Mouse (Mus musculus) gastrocnemius, adult 18-20 months (tissue): ENCODE data around the gene Pax5. TPM values are rescaled to one million over a fixed set of nuclear protein-coding genes. Genes with fewer than 3 reads are reported as not detected.

ENCODE experiments used
- DNase-seq: peaks from one replicate; pipeline ENCODE4 v3.0.0; 2021; ENCODE audit warnings: low spot score
- total RNA-seq, 2 experiments: library from RNA; stranded (reverse); gene quantifications; 2 replicates each; pipeline ENCODE4 v1.2.3; 2021

Pax5 gene
- total RNA-seq, 2 experiments from 2014 or later: 0.02 TPM; not detected in 1

- DNase-seq: no peak
Observed at GRCm38 (mm10) chr4:44705967-44706366, 4.3 kb downstream of the Pax5 start.

DNA sequence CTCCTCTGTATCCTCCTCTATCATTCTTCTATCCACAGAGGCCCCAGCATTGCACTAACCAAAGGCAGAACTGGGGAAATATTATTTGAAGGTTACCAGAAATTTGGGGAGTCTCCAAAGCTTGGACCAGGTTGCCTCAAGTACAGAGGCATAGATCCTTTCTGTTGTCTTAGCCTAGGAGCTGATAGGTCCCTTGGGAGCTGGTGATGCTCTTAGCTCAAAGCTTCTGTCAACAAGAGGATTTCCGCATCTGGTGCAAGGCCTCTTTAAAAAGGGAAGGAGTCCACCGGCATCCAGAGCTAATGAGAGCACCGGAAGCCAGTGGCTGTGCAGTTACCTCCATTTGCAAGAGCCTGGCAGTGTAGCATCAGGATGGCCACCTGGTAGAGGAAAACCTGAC is 5.1 kb downstream of the Pax5 start:
- DNase-seq: no peak

DNA sequence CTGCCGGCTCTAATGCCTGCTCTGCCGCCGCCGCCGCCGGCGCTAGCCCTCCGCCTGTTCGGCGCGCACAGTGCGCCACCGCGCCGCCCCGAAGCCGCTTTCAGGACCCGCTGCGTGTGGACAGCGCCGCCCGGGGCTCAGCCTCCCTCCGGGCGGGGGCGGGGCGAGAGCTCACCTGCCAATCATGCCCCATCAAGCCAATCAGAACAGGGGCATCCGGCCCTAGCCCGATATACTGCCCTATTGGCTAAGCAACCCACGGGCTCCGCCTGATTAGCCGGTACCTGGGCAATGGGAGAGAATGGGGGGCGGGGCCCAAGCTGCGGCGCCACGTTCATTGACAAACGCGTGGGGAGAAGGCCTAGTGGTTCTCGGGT is 5.9 kb downstream of the Pax5 start:
- DNase-seq: peak; percentile 66

DNA sequence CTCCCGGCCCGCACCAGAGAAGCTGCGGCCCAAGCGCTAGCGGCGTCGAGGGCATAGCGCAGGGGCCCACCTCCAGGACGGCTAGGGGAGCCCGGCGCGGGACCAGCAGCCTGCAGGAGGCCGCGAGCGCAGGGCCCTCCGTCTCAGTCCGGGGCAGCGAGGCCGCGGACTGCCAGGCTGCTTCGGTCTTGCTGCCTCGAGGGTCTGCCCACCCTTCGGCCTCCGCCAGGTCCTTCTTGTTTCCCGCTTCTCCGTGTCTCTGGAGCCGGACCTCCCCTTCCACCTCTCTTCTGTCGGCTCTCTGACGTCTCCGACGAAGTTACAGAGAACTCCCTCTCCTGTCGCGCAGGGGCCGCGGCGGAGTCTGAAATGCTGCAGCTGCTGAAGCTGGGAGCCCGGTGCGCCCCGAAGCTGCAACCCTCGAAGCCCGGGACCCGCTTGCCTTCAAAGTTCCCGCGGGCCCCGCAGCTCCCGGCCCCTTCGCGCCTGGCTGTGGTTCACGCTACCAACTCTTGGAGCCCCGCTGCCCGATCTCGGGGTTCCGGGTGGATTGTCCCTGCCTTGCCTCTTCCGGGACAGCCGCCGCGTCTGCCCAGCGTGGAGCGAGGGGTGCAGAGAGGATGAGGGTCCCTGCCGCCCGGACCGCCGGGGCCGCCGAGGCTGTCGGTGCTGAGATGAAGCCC is 6.5 kb downstream of the Pax5 start:
- no peak for DNase-seq

DNA sequence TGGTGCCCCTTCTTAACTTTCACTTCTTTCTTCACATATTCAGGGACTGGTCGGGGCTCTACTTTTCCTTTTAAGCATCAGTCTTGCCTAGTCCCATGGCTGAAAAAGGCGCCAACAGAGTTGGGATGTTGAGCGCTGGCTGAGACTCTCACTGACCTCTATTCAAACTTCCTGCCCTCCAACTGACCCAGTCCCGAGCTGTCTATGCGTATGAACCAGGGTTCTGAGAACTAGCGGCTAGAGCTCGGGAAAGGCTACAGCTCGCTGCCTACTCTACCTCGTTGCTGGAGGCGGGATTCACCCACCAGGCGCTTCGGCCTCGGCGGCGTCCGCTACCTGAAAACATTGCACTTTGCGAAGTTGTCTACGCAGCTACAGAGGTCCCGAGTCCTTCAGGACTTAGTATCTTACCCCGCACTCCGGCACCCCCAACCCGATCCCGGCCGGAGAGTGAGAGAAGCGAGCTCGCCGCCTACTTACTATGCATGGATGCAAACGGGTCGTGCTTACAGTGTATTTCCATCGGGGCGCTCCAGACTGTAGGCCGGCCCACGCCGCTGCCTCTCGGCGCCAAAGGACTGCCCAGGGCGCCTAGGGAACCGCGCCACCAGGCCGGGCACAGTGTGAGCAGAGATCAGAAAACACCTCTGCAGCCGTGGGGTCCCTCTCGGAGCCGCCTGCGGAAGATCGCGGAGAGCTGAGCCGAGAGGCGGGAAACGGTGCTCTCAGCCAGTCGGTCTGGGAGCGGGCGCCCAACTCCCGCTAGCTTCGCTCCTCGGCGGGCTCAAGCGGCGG is 7.2 kb downstream of the Pax5 start:
- no peak for DNase-seq

- DNase-seq: no peak
Observed at GRCm38 (mm10) chr4:44702011-44702527, 8.2 kb downstream of the Pax5 start.

- no peak for DNase-seq
Observed at GRCm38 (mm10) chr4:44701513-44701912, 8.8 kb downstream of the Pax5 start.

GRCm38 (mm10) chr4:44696676-44697075 is 13.6 kb downstream of the Pax5 start:
- DNase-seq: no peak

DNA sequence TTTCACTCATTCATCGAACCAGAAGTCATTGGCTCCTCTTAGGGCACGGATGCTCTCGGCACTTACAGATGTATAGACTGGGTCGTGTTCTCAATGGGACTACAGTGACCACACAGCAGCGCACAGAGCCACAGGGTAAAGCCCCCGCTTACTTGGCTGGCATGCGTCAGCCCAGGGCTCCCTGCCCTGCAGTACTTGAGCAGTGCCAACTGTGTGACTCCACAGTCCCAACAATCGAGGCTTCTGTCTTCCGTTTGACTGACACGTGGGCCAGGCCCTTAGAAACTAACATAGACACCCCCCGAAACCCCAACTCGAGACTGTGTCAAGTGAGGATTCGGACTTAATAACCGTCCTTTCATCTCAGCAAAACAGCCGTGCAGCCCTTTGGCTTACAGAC is 15.9 kb downstream of the Pax5 start:
- DNase-seq: no peak

DNA sequence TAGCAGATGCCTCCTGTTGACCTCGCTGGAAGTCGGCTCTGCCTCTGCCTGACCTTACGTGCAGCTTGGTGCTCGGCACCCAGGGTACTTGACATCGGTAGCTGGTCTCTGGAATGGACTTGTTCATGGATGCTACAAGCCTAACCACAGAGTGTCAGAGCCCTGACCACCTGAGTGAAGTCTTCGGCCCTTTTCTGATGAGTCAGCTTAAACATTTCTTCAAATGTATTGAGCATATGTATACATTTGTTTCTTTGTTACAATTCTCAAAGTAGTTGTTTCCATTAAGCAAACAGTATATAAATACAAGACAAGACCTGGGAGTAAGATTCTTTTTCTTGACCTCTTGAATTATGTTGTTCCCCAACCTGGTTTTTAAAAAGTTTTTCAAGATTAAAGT is 24.7 kb downstream of the Pax5 start:
- DNase-seq: no peak

DNA sequence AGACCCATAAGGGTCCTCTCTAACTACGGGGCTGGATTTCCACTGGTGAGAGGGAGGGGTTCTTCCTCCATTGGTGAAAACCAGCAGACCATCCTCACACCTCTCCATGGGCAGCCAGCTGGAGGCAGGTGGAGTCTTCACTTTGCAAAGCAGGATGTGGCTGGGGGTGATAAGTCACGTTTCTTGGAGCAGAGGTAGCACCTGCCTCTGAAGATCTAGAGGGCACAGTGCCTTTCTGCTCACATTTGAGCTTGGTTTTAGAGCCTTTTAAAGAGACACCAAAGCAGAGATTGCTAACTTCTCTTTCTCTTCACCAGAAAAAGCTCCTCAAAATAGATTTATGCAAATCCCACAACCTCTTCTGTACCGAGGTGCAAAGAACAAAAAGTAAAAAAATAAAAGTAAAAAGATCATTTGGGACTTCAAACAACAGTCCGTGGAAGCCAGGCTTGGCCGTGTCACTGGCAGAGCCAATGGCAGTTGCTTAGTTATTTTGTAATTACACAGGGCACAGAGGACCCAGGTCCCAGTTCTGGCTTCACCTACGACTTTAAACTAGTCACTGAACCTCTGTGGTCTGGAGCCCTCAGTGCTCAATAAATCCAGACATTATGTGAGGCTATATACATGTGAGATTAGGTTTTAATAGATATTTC is 29.9 kb downstream of the Pax5 start:
- DNase-seq: no peak

GRCm38 (mm10) chr4:44678641-44679040 is 31.6 kb downstream of the Pax5 start:
- DNase-seq: no peak

DNA sequence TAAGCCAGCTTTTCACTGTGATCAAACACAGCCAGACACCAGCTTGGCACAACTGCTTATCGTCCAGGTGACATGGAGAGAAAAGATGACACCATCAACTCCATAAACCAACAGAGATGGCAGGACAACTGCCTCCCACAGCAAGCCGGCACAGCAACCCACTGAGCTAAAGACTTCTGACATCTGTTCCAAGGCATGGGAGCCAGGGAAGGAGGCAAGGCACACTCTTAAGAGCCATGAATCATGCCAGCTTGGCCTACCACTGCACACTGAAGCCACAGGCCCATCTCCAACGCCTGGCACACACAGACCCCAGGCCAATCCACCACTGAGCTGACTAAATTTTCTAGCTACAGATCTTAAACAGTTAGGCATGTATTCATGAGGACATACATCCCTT is 32.3 kb downstream of the Pax5 start:
- no peak for DNase-seq

- DNase-seq: no peak
Observed at GRCm38 (mm10) chr4:44674973-44675372, 35.3 kb downstream of the Pax5 start.

DNA sequence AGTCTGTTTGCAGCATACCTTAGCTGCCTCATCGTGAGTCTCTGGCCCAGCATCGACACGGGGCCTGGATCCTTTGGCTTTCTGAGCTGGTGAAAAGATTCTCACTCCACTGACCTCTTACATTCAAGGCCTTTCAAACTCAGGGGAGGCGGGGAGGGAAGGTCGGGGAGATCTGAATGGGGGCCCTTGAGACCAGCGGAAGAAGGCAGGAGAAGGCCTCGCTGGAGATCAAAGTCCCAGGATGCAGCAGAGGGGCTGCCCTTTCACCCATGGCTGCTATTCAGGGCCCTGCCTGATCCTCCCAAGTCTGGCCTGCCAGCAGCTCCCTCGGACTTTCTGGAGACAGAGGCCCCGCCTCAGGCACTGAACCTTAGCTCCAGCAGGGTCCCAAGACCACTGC is 36.6 kb downstream of the Pax5 start:
- no peak for DNase-seq

DNA sequence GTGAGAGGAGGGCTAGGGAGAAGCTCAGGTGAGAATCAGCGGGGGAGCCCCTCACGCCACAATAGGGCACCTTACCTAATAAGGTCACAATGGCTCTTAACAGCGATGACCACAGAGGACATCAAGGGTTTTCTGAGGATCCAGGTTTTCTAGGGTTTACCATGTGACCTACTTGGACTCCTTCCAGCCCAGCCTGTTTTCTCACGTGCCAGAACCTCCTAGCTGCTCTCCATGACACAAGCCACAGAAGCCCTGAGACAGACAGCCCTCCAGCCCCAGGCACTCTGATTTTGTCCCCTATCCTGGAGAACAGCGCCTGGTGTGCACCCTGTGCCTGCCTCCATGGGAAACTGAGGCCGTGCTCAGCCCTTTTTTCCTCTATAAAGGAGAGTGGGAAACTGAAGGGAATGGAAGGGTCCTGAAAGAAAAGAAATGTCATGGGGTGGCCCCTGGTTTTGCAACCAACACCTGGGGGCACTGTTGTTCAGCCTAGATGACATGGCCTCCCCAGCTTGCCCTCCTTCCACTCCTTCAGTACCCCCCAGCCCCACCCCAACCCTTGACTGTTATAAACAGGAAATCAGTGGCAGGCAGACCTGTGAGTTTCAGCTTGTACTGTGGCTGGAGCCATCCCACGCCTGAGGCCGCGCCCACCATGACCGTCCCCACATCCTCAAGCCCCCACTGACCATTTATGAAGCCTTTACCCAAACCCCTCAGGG is 37.9 kb downstream of the Pax5 start:
- no peak for DNase-seq

- DNase-seq: no peak
Observed at GRCm38 (mm10) chr4:44671486-44671885, 38.8 kb downstream of the Pax5 start.

- no peak for DNase-seq
Observed at GRCm38 (mm10) chr4:44671035-44671434, 39.3 kb downstream of the Pax5 start.

DNA sequence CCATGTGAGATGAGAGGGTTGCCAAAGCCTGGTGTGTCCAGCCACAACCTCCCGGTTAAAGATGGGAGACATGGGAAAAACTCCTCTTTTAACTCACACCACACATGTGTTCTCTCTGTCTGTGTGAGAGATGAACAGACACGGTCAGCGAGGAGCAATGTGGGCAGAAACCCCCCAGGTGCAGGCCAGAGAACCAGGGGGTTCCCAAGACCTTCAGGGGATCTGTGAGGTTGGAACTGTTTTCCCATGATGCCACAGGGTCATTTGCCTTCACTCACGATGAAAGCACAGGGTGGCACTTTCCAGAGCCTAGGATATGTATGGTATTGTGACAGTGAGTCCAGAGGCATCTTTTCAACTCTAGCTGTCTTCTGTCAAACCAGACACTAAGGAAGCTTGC is 39.9 kb downstream of the Pax5 start:
- DNase-seq: no peak

DNA sequence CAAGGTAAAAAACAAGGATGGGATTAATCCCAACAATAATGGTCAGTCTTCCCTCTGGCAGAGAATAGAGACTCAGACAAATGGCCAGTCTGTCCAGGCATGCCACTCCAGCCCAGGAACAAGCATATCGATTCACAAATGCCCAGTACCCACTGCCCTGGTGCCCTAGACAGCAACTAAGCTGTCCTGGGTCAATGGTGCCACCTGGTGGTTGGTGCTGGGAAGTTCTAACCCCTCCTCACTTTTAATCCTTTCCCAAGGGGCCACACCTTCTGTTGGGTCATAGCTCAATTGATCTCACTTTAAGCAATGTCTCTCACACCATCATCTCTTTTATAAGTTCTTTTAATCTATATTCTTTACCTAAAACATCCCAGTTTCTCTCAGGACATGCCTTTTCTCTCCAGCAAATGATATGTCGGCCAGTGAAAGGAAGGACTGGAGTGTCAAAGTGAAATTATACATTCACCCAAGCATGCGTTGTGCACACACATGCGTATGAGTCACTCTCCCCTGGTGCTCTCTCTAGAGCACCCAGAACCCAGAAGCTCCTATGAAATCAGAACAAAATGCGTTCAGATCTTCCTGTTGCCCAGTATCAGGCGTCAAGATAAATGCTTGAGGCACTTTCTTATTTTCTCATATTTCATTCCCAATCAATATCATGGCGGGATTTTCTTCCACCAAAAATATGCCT is 40.7 kb downstream of the Pax5 start:
- no peak for DNase-seq

- DNase-seq: no peak
Observed at GRCm38 (mm10) chr4:44668574-44668973, 41.7 kb downstream of the Pax5 start.
